In genomic region chr9:108217936-108218543, GRCm38 (mm10) we compare ENCODE assay signal across 26 mouse cellular contexts. TPM values are rescaled to one million over a fixed set of nuclear protein-coding genes. Genes with fewer than 3 reads are reported as not detected.
DNase-seq lines count a peak whose midpoint lies in the region; ATAC-seq and TF ChIP-seq lines count a peak whose summit lies in the region.
"Had no signal": no experiment of that assay in that cellular context is flagged by ENCODE, and none has a peak within 500 bp of the region (broad histone marks: within the 10 kb centered on the region; RNA-seq: fewer than 3 reads in every experiment).

No protein-coding gene starts in this region.

- peaks cover 2% of the 10 kb centered on the region; the same call in 1 of the 2 replicates for H3K36me3 ChIP-seq in spleen, adult 2 months (ENCODE audit: control insufficient read depth, insufficient read depth, low read length)
- H3K36me3 ChIP-seq in forebrain, postnatal 0 days (ENCODE audit: insufficient read depth) = peaks cover 26% of the 10 kb centered on the region
- peaks cover 20% of the 10 kb centered on the region for H3K36me3 ChIP-seq in neural tube, embryonic 15.5 days

- H3K4me3 ChIP-seq in spleen, adult 2 months (ENCODE audit: extremely low read depth, insufficient read depth, insufficient read length) = no peak overlapping the region
- no peak overlapping the region for H3K4me3 ChIP-seq in forebrain, postnatal 0 days (ENCODE audit: low read depth, low read length)
- no peak overlapping the region for H3K4me3 ChIP-seq in neural tube, embryonic 15.5 days (replicated peaks)
- H3K4me3 ChIP-seq: embryonic facial prominence, embryonic 13.5 days; erythroblast, embryonic 14.5 days; forebrain, embryonic 12.5 days; heart, embryonic 13.5 days; midbrain, embryonic 12.5 days; neural tube, embryonic 12.5 days had no signal

- H3K27ac ChIP-seq in spleen, adult 2 months (ENCODE audit: insufficient read depth, low read length) = peak overlapping the region; percentile 32
- H3K27ac ChIP-seq in forebrain, postnatal 0 days (ENCODE audit: low read depth, low read length) = no peak overlapping the region
- no peak overlapping the region for H3K27ac ChIP-seq in neural tube, embryonic 15.5 days (replicated peaks)
- H3K27ac ChIP-seq: embryonic facial prominence, embryonic 13.5 days; forebrain, embryonic 12.5 days; heart, embryonic 13.5 days; hindbrain, embryonic 14.5 days; midbrain, embryonic 12.5 days; neural tube, embryonic 12.5 days had no signal

- H3K27me3 ChIP-seq in spleen, adult 2 months (ENCODE audit: control insufficient read depth, insufficient read depth, low read length) = no peaks in the 10 kb centered on the region
- no peaks in the 10 kb centered on the region for H3K27me3 ChIP-seq in forebrain, postnatal 0 days (ENCODE audit: insufficient read depth, low read length)
- H3K27me3 ChIP-seq in neural tube, embryonic 15.5 days (replicated peaks) = no peaks in the 10 kb centered on the region
- H3K27me3 ChIP-seq: embryonic facial prominence, embryonic 13.5 days; forebrain, embryonic 12.5 days; heart, embryonic 13.5 days; midbrain, embryonic 12.5 days; neural tube, embryonic 12.5 days; Patski had no signal

- TF ChIP-seq POLR2A in spleen, adult 2 months (IDR thresholded peaks at IDR 0.05; ENCODE audit: low read depth, low read length) = no peak

- no peak overlapping the region for H3K9ac ChIP-seq in forebrain, postnatal 0 days
- no peak overlapping the region for H3K9ac ChIP-seq in neural tube, embryonic 15.5 days (replicated peaks)
- H3K9ac ChIP-seq: embryonic facial prominence, embryonic 13.5 days; forebrain, embryonic 12.5 days; heart, embryonic 13.5 days; hindbrain, embryonic 14.5 days; liver, postnatal 0 days; midbrain, embryonic 12.5 days; neural tube, embryonic 12.5 days had no signal

- peaks cover 7% of the 10 kb centered on the region; the same call in 1 of the 2 replicates for H3K4me1 ChIP-seq in spleen, adult 2 months (ENCODE audit: control insufficient read depth, insufficient read depth, insufficient read length)
- no peaks in the 10 kb centered on the region for H3K4me1 ChIP-seq in forebrain, postnatal 0 days (ENCODE audit: insufficient read depth)
- peaks cover 20% of the 10 kb centered on the region for H3K4me1 ChIP-seq in neural tube, embryonic 15.5 days
- H3K4me1 ChIP-seq: embryonic facial prominence, embryonic 13.5 days had no signal

- 85% methylated on average over 11 of the region's 11 CpGs for WGBS in spleen, adult 2 months
- WGBS in forebrain, postnatal 0 days = 77% methylated on average over 11 of the region's 11 CpGs
- 70% methylated on average over 11 of the region's 11 CpGs for WGBS in neural tube, embryonic 15.5 days

- ATAC-seq in forebrain, postnatal 0 days = no peak
- ATAC-seq in neural tube, embryonic 15.5 days (ENCODE audit: low FRiP score) = no peak
- ATAC-seq: liver, postnatal 0 days; Patski had no signal

- DNase-seq in heart, adult 8-10 months (ENCODE audit: low spot score) = peak; percentile 30
- DNase-seq in heart, postnatal 4 days = no peak
- no peak for DNase-seq in spleen, adult 2 months (ENCODE audit: low read depth in 1 of 2, low spot score in 2 of 2)
- DNase-seq in spleen, postnatal 36 days (ENCODE audit: low spot score in 2 of 2) = no peak
- DNase-seq in kidney, postnatal 25 days = peak; percentile 28 to 66
- DNase-seq in forebrain, postnatal 0 days = no peak
- DNase-seq: adrenal gland, adult 8-10 months; cerebellum, adult 18-20 months; cerebellum, postnatal 25 days; left cerebral cortex, postnatal 4 days; liver, postnatal 0 days; lung, postnatal 14 days; retina, postnatal 1 day; right cerebral cortex, postnatal 25 days; thymus, postnatal 14 days had no signal

- H3K9me3 ChIP-seq in forebrain, postnatal 0 days (ENCODE audit: low read length) = no peaks in the 10 kb centered on the region
- H3K9me3 ChIP-seq in neural tube, embryonic 15.5 days (replicated peaks) = no peaks in the 10 kb centered on the region
- H3K9me3 ChIP-seq: embryonic facial prominence, embryonic 13.5 days; forebrain, embryonic 12.5 days; G1E; heart, embryonic 13.5 days; midbrain, embryonic 12.5 days; neural tube, embryonic 12.5 days had no signal

- TF ChIP-seq CTCF in spleen, adult 2 months (IDR thresholded peaks at IDR 0.05; ENCODE audit: extremely low read depth, insufficient read depth, insufficient read length, insufficient replicate concordance) = no peak
- TF ChIP-seq CTCF in forebrain, postnatal 0 days (IDR thresholded peaks at IDR 0.05; ENCODE audit: low read depth) = no peak

- no peak overlapping the region for H3K4me2 ChIP-seq in forebrain, postnatal 0 days (ENCODE audit: low read depth)
- H3K4me2 ChIP-seq in neural tube, embryonic 15.5 days = no peak overlapping the region
- H3K4me2 ChIP-seq: embryonic facial prominence, embryonic 13.5 days; forebrain, embryonic 12.5 days; heart, embryonic 13.5 days; hindbrain, embryonic 14.5 days; liver, embryonic 11.5 days; midbrain, embryonic 12.5 days; neural tube, embryonic 12.5 days had no signal

RNA-seq across cellular contexts. Expression of gene Bsn, which starts 27.9 kb away (rescaled TPM):
- under 1 TPM; 0.05 to 0.06 (median 0.06) TPM for total RNA-seq in heart, adult 8-10 months (2022)
- total RNA-seq in heart, postnatal 4 days (2021) = under 1 TPM; 0.07 to 0.11 TPM
- 0.57 and 0.67 TPM in 2 replicates for polyA plus RNA-seq in spleen, adult 2 months (2012; rRNA removed)
- 27.4 and 34.1 TPM in 2 replicates for total RNA-seq in forebrain, postnatal 0 days (2014; rRNA removed)
- 3.0 and 5.5 TPM in 2 replicates for polyA plus RNA-seq in forebrain, postnatal 0 days (2015; fragmentation: Nextera tagmentation; extraction: Ambion mirVana)
- polyA plus RNA-seq in neural tube, embryonic 15.5 days (2015; fragmentation: Nextera tagmentation; extraction: Ambion mirVana) = 8.8 and 9.7 TPM in 2 replicates

RNA-seq across cellular contexts. Expression of gene Dag1, which starts 45.7 kb away (rescaled TPM):
- 100 to 1,000 TPM; 291 to 330 (median 302) TPM for total RNA-seq in heart, adult 8-10 months (2022)
- 100 to 1,000 TPM; 307 to 326 TPM for total RNA-seq in heart, postnatal 4 days (2021)
- polyA plus RNA-seq in spleen, adult 2 months (2012; rRNA removed) = 15.5 and 17.2 TPM in 2 replicates
- 86.9 and 114 TPM in 2 replicates for total RNA-seq in forebrain, postnatal 0 days (2014; rRNA removed)
- 64.3 and 77.4 TPM in 2 replicates for polyA plus RNA-seq in forebrain, postnatal 0 days (2015; fragmentation: Nextera tagmentation; extraction: Ambion mirVana)
- 64.0 and 70.4 TPM in 2 replicates for polyA plus RNA-seq in neural tube, embryonic 15.5 days (2015; fragmentation: Nextera tagmentation; extraction: Ambion mirVana)

Comparison
In these comparisons a context has a peak if more than half of its experiments do, and no peak if none do; other contexts are left out.
1. DNase-seq: peak in heart, adult 8-10 months (single experiment) and kidney, postnatal 25 days (2 of 2); none in heart, postnatal 4 days (single experiment), spleen, adult 2 months (0 of 2), spleen, postnatal 36 days (0 of 2) and forebrain, postnatal 0 days (single experiment).
2. RNA of gene Bsn, which starts 27.9 kb away (total RNA-seq): 27.4 to 34.1 TPM in forebrain, postnatal 0 days; 0.07 to 0.11 TPM in heart, postnatal 4 days and 0.05 to 0.06 TPM in heart, adult 8-10 months; every median in the first group is over 10 times any median in the second.